ENCODE assay signal across 22 mouse cellular contexts in the genomic region with DNA sequence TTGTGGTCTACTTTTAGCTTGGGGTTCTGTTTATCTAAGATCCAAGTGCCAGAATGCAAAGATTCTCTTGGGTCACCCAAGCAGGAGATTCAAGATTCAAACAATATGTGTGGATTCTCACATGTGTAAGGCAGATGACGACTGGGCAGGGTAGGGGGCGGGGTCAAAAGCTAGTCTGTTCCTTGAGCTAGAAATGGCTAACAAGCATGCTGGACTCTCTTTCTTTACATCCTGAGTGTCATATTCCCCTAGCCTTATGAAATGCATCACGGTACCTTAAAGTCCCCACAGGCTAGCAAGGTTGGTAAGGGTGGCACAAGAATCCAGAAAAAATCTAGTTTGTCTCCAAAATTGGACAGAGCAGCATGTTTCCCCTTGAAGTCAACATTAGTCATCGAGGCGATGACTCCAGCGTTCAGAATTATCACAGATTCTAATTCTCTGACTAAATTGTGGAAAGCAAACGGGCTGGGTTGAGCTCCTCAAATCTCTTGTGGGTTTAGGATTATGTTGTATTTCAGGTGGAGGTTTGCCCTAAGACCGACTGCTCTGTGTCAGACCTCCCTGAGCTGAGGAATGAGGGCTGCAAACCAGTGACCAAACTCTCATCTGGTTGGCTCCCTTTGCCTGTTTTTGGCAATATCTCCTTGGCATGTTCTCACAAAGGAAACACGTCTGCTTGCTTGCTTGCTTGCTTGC. TPM values are rescaled to one million over a fixed set of nuclear protein-coding genes. Genes with fewer than 3 reads are reported as not detected.
DNase-seq lines count a peak whose midpoint lies in the region; TF ChIP-seq lines count a peak whose summit lies in the region.
"Had no signal": no experiment of that assay in that cellular context is flagged by ENCODE, and none has a peak within 500 bp of the region (broad histone marks: within the 10 kb centered on the region; RNA-seq: fewer than 3 reads in every experiment).

No protein-coding gene starts in this region.

- no peak for TF ChIP-seq POLR2A in embryonic fibroblast, embryonic 13.5 days (IDR thresholded peaks at IDR 0.05; ENCODE audit: low read depth, low read length)

- no peak overlapping the region for H3K4me3 ChIP-seq in embryonic fibroblast, embryonic 13.5 days (ENCODE audit: insufficient read depth, low read length)
- H3K4me3 ChIP-seq: embryonic facial prominence, embryonic 12.5 days; forebrain, embryonic 13.5 days; gastrocnemius, adult 2 months; heart, embryonic 15.5 days; intestine, embryonic 15.5 days; kidney, embryonic 15.5 days had no signal

- H3K4me1 ChIP-seq in embryonic fibroblast, embryonic 13.5 days (ENCODE audit: control insufficient read depth, insufficient read depth, low read length), result peaks cover 16% of the 10 kb centered on the region
- H3K4me1 ChIP-seq: embryonic facial prominence, embryonic 12.5 days had no signal

- peak; percentile 26 for DNase-seq in 416B (ENCODE audit: low read depth)
- DNase-seq in NIH3T3 (ENCODE audit: low read depth), result peak; percentile 77
- DNase-seq in cerebellum, adult 11 months, result no peak
- DNase-seq in left cerebral cortex, adult 18-20 months (ENCODE audit: low spot score in 2 of 2), result no peak
- DNase-seq in cerebellum, adult 18-20 months, result no peak
- DNase-seq in kidney, adult 18-20 months, result no peak
- DNase-seq: adrenal gland, postnatal 10 days; cerebellum, adult 8-10 months; cerebellum, postnatal 14 days; embryo, embryonic 11 days; gastrocnemius, adult 2 months; gastrocnemius, postnatal 25 days; heart, adult 18-20 months; heart, postnatal 14 days; kidney, adult 2 months had no signal

- peak overlapping the region; percentile 59; the same call in 1 of the 2 replicates for H3K27ac ChIP-seq in embryonic fibroblast, embryonic 13.5 days (ENCODE audit: insufficient read depth, low read length)
- H3K27ac ChIP-seq: embryonic facial prominence, embryonic 12.5 days; forebrain, embryonic 13.5 days; gastrocnemius, adult 2 months; heart, embryonic 15.5 days; hindbrain, embryonic 14.5 days; intestine, embryonic 15.5 days; kidney, embryonic 15.5 days had no signal

- no peak for TF ChIP-seq CTCF in embryonic fibroblast, embryonic 13.5 days (IDR thresholded peaks at IDR 0.05; ENCODE audit: borderline replicate concordance, insufficient read depth, low read length)

RNA-seq across cellular contexts. Expression of gene Mmd, which starts 20.9 kb away (rescaled TPM):
- polyA plus RNA-seq in embryonic fibroblast, embryonic 13.5 days (2011; ENCODE audit: insufficient read length, low read depth, missing spikeins), result 43.4 and 75.6 TPM in 2 replicates
- total RNA-seq in left cerebral cortex, adult 18-20 months (2021), result 100 to 1,000 TPM; 217 TPM

RNA-seq across cellular contexts. Expression of gene Gm45716, which starts 40.9 kb away (rescaled TPM):
- polyA plus RNA-seq in embryonic fibroblast, embryonic 13.5 days (2011; ENCODE audit: insufficient read length, low read depth, missing spikeins), result 0.68 and 2.5 TPM in 2 replicates
- 1 to 10 TPM; 4.1 to 4.7 TPM for total RNA-seq in left cerebral cortex, adult 18-20 months (2021)

Comparison
In these comparisons a context has a peak if more than half of its experiments do, and no peak if none do; other contexts are left out.
1. DNase-seq: peak in 416B (single experiment) and NIH3T3 (single experiment); none in cerebellum, adult 11 months (single experiment), left cerebral cortex, adult 18-20 months (0 of 2), cerebellum, adult 18-20 months (0 of 2) and kidney, adult 18-20 months (single experiment).